Mouse (Mus musculus) liver, adult (tissue): ENCODE measurements at regions not wholly inside any gene's neighbourhood (a gene's known extent, or its start where the extent isn't known, plus 50 kb on each side); places are given as distances from the start of the nearest gene placed in this dataset.

Source experiments
- GATA4 ChIP-seq: IDR thresholded peaks from 2 replicates; pipeline ENCODE4 v1.6.1; 2014; ENCODE audit warnings: mild to moderate bottlenecking, low read length; ENCODE audit not compliant: insufficient replicate concordance

GRCm38 (mm10) chr13:60123964-60124363 is 53.2 kb downstream of the Gas1 start:
- 0 out of 2 replicates have a peak, but pooled peaks have one; percentile 53 for TF ChIP-seq GATA4

DNA sequence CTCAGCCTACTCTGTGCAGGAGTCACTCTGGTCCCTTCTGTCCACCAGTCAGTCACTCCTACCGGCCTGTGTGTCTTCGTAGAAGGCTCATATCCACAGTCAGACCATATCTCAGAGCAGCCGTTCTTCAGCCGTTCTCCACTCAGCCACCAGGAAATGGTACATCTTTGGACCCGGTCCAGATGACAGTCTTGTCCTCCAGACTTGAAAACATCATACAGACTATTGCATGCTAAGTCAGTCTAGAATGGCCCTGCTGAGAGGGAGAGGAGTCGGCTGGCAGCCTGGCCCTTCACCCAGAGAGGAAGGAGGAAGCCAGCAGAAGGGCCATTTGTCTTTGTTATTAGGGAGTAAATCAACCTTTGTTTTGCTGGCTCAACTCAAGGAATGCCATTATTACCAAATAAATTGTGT is 54.0 kb downstream of the Gas1 start:
- TF ChIP-seq GATA4 = no peak

- no peak for TF ChIP-seq GATA4
Measured at GRCm38 (mm10) chr13:60122341-60123173, 54.6 kb downstream of the Gas1 start.

GRCm38 (mm10) chr13:60111465-60111864 is 65.7 kb downstream of the Gas1 start:
- no peak for TF ChIP-seq GATA4

- TF ChIP-seq GATA4 = no peak
Measured at GRCm38 (mm10) chr13:60110079-60110846, 66.9 kb downstream of the Gas1 start.

DNA sequence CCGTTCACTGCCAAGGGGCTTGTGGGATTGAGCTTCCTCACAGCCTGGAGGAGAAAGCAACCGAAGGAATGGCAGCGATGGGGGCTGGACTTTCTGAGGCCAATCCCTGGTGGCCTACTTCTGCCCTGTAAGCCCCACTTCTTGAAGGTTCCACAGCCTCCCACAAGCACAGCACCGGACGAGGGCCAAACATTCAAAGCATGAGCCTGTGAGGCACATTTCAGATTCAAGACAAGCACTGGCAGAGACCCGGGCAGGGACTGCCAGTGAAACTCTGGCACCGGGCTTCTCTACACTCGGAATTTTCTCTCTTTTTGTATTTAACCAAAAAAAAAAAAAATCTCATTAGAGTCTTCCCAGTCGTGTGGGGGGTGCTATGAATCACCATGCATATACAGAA is 71.9 kb downstream of the Gas1 start:
- no peak for TF ChIP-seq GATA4

- no peak for TF ChIP-seq GATA4
Measured at GRCm38 (mm10) chr13:60101651-60102050, 75.5 kb downstream of the Gas1 start.

- no peak for TF ChIP-seq GATA4
Measured at GRCm38 (mm10) chr13:60100130-60101112, 76.7 kb downstream of the Gas1 start.

- TF ChIP-seq GATA4 = no peak
Measured at GRCm38 (mm10) chr13:60099469-60100129, 77.6 kb downstream of the Gas1 start.

DNA sequence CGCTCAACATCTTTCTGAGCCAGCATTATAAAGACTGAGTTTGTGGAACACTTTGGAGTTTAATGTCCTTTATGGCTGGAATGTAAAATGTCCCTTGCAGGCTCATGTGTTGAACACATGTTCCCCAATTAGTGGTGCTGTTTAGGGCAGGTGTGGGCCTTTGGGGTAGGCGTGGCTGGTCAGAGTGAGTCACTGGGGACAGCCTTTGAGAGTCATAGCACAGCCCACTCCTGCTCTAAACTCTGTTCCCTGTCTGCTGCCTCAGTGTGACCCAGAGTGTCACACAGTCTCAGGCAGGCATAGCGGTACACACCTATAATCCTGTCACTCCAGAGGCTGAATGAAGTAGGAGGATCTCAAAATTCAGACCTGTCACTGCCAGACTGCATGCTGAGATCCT is 78.8 kb downstream of the Gas1 start:
- no peak for TF ChIP-seq GATA4

- TF ChIP-seq GATA4 = no peak
Measured at GRCm38 (mm10) chr13:60097776-60098175, 79.4 kb downstream of the Gas1 start.

DNA sequence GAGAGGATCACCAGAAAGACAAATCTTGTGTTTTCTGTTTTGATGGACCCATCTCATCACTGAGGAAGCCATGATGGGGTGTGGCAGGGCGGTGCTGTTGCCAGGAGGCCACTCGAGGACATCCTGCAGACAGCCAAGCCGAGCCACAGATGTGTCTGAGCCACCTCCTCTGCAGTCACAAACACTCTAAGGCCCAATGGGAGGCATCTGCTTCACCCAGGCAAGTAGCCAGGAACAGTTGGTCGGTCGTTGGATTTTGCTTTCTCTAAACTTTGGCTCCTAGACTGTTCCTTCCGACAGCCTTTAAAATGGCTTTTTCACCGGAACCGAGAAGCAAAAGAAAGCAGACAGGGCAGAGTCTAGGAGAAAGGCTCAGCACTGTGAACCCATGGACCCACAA is 90.5 kb downstream of the Gas1 start:
- TF ChIP-seq GATA4 = no peak

- TF ChIP-seq GATA4 = no peak
Measured at GRCm38 (mm10) chr13:60084975-60085374, 92.2 kb downstream of the Gas1 start.

GRCm38 (mm10) chr13:60084290-60084689 is 92.9 kb downstream of the Gas1 start:
- TF ChIP-seq GATA4 = no peak
